Mouse (Mus musculus) heart, embryonic 10.5 days (tissue): ENCODE measurements around the gene Mrpl20. TPM values are rescaled to one million over a fixed set of nuclear protein-coding genes. Genes with fewer than 3 reads are reported as not detected.

ENCODE experiments used
- DNase-seq: peaks from one replicate; pipeline ENCODE4 v3.0.0-alpha.2; 2017; ENCODE audit warnings: low spot score
- H3K27ac ChIP-seq: fragments of 300-500 bp; sonication (generic); 2 replicates; pipeline ENCODE4 v1.5.1; 2016; ENCODE audit warnings: mild to moderate bottlenecking
- H3K27me3 ChIP-seq: fragments of 300-500 bp; sonication (generic); 2 replicates; pipeline ENCODE4 v1.6.1; 2016; ENCODE audit warnings: mild to moderate bottlenecking; ENCODE audit not compliant: poor library complexity, insufficient read depth, severe bottlenecking
- H3K36me3 ChIP-seq: fragments of 300-500 bp; sonication (generic); 2 replicates; pipeline ENCODE4 v1.6.1; 2016; ENCODE audit warnings: mild to moderate bottlenecking, moderate library complexity
- H3K4me1 ChIP-seq: fragments of 300-500 bp; sonication (generic); 2 replicates; pipeline ENCODE4 v1.6.1; 2016; ENCODE audit warnings: mild to moderate bottlenecking
- H3K4me3 ChIP-seq: fragments of 300-500 bp; sonication (generic); 2 replicates; pipeline ENCODE4 v1.5.1; 2016; ENCODE audit warnings: mild to moderate bottlenecking, moderate library complexity
- H3K9me3 ChIP-seq: fragments of 300-500 bp; sonication (generic); 2 replicates; pipeline ENCODE4 v1.6.1; 2016; ENCODE audit warnings: mild to moderate bottlenecking, moderate library complexity
- whole genome bisulfite sequencing: fragments of 180-500 bp; shearing (Covaris S2); methylation state at CpG from one replicate; pipeline ENCODE4 v1.1.7; 2016; 5-methylcytosine and 5-hydroxymethylcytosine counted together
- polyA plus RNA-seq: library from polyadenylated mRNA; unstranded; fragments of >200 nt; fragmentation: Nextera tagmentation; extraction: Ambion mirVana; gene quantifications from 2 replicates; pipeline ENCODE4 v1.2.1, GENCODE M21; 2016

The Mrpl20 gene
- 176 and 226 TPM in 2 replicates for polyA plus RNA-seq

DNA sequence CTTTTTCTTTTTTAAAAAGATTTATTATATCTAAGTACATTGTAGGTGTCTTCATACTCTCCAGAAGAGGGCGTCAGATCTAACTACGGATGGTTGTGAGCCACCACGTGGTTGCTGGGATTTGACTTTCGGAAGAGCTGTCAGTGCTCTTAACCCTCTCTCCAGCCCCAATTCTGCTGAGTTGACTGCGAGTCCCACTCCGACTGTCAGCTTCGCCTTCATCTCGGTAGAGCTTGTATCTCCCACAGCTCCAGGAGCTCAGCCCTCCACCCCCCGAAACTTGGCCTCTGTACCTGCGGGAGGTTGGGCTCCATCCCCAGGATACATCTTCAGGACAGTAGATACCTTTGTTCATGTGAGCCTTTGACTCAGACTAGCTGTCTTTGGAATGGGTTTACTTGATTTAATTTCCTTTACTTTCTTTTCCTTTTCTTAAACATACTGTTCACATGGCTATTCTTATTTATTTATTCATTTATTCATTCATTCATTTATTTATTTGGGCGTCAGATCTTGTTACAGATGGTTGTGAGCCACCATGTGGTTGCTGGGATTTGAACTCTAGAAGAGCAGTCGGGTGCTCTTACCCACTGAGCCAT lies at the start of gene Mrpl20:
Mrpl20 (plus strand) TSS at position 138 of the 599 bp plus-strand sequence.
- DNase-seq, result no peak
- Histone ChIP-seq H3K4me1 (peaks cover 17% of the 10 kb centered on the region), H3K9me3 (no peaks in the 10 kb centered on the region), H3K36me3 (peaks cover 27% of the 10 kb centered on the region), H3K27me3 (no peaks in the 10 kb centered on the region), H3K27ac (peak within 1 kb of the TSS; percentile 89), H3K4me3 (peak within 1 kb of the TSS; percentile 90)
- WGBS, result 6% methylated on average over 12 of the region's 12 CpGs

DNA sequence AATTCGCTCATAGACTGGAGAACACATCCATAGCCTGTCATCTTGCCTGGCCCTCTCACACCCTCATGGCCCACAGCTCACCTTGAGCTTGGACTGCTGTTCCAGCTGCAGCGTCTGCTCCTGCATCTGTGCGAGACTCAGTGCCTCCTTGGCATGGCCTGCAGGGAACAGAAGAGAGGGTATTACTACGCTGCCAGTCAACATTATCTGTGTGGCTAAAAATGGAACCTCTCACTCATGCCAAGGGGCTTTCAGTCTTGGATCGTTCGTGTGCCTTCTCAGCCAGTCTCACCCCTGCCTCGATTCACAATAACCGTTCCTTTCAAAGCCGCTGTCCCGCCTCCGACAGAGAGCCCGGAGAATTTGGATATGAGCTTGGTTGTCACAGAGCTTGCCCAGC lies 45.7 kb upstream of the Mrpl20 start:
- WGBS, result 86% methylated on average over 12 of the region's 12 CpGs
- Histone ChIP-seq H3K27me3 (no peaks in the 10 kb centered on the region), H3K4me3 (no peak overlapping the region), H3K27ac (no peak overlapping the region), H3K4me1 (peaks cover 29% of the 10 kb centered on the region), H3K36me3 (peaks cover 61% of the 10 kb centered on the region), H3K9me3 (no peaks in the 10 kb centered on the region)
- no peak for DNase-seq

DNA sequence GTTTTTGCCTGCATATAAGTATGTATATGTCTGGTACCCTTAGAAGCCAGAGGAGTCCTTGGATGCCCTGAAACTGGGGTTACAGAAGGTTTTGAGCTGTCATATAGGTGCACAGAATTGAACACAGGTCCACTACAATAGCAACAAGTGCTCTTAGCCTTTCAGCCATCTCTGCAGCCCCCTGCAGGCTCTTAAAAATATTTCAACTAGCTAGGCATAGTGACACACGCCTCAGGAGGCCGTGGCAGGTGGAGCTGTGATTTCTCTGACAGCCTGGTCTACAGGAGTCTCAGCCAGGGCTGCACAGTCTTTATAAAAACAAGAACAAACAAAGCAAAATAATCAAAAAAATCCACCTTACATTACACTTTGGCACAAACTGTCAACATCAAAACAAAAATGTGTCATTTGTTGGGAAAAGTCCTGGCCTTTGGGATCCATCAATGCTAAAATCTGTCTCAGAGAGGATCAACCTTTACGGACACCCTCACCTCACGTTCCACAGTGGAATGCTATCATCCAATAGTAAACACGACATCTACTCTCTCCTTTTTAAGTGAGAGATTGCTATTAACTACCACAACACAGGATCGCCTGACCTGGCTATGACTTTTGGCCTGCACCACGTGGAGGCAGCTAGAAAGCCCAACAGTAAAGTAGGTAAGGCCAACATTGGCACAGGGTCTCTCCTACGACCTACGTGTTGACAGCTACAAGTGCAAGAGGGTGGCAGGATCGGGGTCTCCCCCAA lies 42.6 kb upstream of the Mrpl20 start:
- Histone ChIP-seq H3K9me3 (no peaks in the 10 kb centered on the region), H3K4me1 (peaks cover 29% of the 10 kb centered on the region), H3K27me3 (no peaks in the 10 kb centered on the region), H3K4me3 (peak overlapping the region; percentile 77), H3K27ac (peak overlapping the region; percentile 87), H3K36me3 (peaks cover 34% of the 10 kb centered on the region)
- WGBS, result 3% methylated on average over 10 of the region's 10 CpGs
- DNase-seq, result no peak

DNA sequence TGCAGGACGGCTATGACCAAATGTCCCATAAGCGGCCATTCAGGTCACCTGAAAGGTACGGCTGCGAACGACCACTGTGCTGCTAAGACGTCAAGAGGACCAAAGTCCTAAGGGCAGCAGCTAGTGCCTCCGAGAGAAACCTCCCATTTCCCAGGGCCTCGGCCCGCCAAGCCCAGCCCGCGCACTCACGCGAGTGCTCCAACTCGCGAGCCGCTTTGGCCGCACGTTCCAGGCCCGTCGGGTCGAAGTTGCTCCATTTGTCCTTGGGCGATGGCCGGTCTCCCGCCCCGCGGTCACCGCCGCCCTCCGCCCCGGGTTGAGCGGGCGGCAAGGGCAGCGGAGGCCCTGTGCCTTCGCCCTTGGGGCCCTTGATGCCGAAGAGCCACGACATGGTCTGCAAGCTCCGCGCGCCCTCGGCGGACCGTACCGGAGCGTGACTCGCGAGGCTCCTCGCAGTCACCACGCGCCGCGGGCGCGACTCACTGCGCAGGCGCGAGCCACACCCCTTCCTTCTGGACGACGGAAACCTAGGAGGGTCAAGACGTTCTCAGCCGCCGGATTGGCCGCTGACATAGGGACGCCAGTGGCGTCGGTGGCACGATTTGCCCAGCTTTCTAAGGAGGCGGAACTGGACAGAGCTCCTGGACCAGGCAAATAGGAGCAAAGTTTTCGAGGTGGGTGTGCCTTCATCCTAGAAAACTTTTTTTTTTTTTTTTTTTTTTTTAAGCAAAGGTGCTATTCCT lies 41.9 kb upstream of the Mrpl20 start, which contains the start of gene Atad3a:
Atad3a (minus strand) TSS at position 481 of the 743 bp plus-strand sequence.
- DNase-seq, result peak; percentile 98
- Histone ChIP-seq H3K4me1 (peaks cover 29% of the 10 kb centered on the region), H3K9me3 (no peaks in the 10 kb centered on the region), H3K27me3 (no peaks in the 10 kb centered on the region), H3K36me3 (peaks cover 26% of the 10 kb centered on the region), H3K27ac (peak within 1 kb of the TSS; percentile 87), H3K4me3 (peak within 1 kb of the TSS; percentile 77)
- under 1% methylated on average over 68 of the region's 68 CpGs for WGBS

DNA sequence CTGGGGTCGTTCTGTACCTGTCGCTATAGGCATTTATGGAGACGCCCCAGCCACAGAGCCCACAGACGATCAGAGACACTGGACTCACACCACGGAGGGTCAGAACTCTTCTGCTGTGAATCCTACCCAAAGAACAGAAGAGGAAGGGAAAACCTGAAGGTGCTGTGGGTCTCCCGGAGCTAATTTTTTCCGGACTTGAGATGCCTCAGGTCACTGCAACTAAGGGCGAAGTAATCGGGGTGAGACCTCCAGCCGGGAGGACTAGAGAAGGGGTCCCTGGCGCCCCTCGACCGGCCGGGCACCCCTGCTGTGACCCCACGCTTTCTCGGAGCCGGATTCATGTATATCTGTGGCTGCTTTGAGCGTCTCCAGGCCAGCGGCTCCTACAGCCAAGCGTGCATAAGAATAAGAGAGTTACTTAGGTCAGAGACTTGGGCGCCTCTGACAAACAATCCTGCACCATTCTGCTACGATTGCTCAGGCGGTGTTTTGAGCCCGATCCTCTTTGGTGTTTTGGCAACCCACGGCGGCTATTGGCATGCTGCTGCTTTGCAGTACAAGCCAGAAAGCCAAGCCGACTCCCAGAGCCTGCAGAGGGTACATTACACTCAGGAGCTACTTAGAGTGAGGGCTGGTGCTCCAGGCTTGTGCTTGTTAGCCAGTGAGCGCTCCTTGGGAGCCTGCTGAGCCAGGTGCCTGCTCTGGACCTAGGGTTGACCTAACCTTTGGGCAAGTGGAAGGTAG lies 41.1 kb upstream of the Mrpl20 start:
- peak overlapping the region; percentile 87 for H3K27ac ChIP-seq

DNA sequence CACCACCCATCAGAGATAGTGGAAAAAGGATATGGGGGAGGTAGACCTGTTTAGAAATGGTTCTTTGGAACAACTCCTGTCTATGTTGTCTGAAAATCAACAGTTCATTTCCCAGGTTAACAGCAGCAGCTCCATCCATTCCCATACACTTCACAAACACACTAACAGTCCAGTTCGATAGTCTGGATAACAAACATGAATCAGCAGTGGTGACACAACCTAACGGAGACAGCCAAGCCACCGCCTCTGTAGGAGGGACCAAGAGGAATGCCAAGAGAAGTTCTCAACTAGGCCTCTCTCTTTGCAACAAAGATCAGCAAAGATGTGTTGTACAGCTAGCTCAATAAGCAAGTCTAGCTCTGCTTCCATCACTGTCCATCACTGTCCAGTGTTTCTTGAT lies 40.3 kb upstream of the Mrpl20 start:
- WGBS, result 86% methylated on average over 3 of the region's 3 CpGs
- peaks cover 10% of the 10 kb centered on the region; the same call in 1 of the 2 replicates for H3K36me3 ChIP-seq
- H3K4me3 ChIP-seq, result no peak overlapping the region
- DNase-seq, result no peak
- H3K4me1 ChIP-seq, result peaks cover 24% of the 10 kb centered on the region
- no peak overlapping the region for H3K27ac ChIP-seq
- H3K27me3 ChIP-seq, result no peaks in the 10 kb centered on the region
- no peaks in the 10 kb centered on the region for H3K9me3 ChIP-seq

More for the DNA sequence above, 41.1 kb upstream of the Mrpl20 start:
- peaks cover 29% of the 10 kb centered on the region for H3K4me1 ChIP-seq
- no peak for DNase-seq
- H3K9me3 ChIP-seq, result no peaks in the 10 kb centered on the region
- WGBS, result 2% methylated on average over 28 of the region's 28 CpGs
- H3K36me3 ChIP-seq, result peaks cover 19% of the 10 kb centered on the region
- H3K4me3 ChIP-seq, result peak overlapping the region; percentile 77
- H3K27me3 ChIP-seq, result no peaks in the 10 kb centered on the region

DNA sequence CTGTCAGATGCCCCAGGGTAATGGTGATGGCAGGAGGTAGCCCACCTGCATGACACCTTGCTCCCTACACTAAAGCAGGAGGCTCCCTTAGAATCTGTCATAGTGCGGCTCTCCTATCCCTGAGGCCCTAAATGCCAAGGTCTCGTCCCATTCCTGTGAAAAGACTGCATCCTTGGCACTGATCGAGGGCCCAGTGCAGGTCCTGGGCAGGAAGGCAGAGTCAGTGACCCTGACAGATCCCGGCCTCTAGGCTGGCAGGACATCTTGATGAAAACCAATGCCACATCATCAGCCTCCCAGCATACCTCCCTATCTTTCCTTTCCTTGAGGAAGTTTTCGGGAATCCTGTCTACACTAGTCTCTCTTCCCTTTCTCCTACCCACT lies 33.2 kb upstream of the Mrpl20 start:
- Histone ChIP-seq H3K4me3 (peak overlapping the region; percentile 66), H3K36me3 (no peaks in the 10 kb centered on the region), H3K27me3 (peaks cover 40% of the 10 kb centered on the region), H3K4me1 (peaks cover 23% of the 10 kb centered on the region), H3K9me3 (no peaks in the 10 kb centered on the region), H3K27ac (peak overlapping the region; percentile 92)
- WGBS, result 59% methylated on average over 5 of the region's 5 CpGs
- DNase-seq, result no peak

DNA sequence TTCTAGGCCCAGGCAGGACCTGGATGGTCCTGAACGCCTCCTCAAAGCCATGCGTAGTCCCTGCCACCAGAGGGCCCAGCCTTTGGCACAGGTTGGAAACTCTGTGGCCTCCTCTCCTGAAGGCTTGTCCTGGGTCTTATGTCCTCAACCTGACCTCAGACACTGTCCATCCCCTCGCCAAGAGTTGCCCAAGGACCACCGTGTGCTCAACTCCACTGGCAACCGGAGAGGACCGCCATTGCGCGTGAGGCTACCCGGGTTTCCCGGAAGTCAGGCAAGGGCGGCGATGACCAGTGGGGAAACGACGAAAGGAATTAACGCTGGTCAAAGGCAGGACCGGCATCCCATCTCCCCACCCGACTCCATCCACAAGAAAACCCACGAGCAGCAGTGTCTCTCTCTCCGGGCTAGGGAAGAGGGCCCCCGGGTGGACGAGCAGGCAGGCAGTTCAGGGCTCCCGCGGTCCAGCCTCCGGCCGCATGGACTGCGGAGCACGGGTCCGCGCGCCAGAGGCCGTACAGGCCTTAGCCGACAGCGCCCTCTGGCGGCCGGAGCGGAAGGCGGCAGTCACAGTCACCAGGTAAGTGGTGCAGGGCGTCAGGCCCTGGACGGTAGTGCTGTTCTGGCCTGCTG lies 32.7 kb upstream of the Mrpl20 start:
- H3K4me1 ChIP-seq, result peaks cover 29% of the 10 kb centered on the region
- H3K4me3 ChIP-seq, result peak overlapping the region; percentile 66
- no peaks in the 10 kb centered on the region for H3K9me3 ChIP-seq
- H3K27ac ChIP-seq, result peak overlapping the region; percentile 92
- peaks cover 46% of the 10 kb centered on the region for H3K27me3 ChIP-seq
- no peaks in the 10 kb centered on the region for H3K36me3 ChIP-seq
- DNase-seq, result peak; percentile 94
- 0% methylated on average over 39 of the region's 39 CpGs for WGBS

DNA sequence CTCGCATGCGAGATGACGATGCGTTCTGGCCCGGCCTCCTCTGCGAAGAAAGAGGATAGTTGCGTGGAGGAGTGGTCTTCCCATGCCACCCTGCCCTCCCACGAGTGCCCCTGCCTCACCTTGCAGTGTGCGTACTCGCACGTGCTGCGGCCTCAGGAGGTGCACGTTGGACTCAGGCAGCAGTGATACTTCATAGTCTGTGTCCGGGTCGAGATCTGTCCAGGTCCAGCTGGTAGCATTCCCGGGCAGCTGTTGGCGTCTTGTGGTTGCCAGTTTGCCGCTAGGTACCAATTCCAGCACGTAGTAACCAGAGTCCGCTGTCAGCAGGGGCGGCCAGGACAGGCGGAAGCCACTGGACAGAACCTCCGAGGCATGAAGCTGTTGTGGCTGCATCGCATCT lies 32.1 kb upstream of the Mrpl20 start:
- H3K36me3 ChIP-seq, result no peaks in the 10 kb centered on the region
- peaks cover 52% of the 10 kb centered on the region for H3K27me3 ChIP-seq
- WGBS, result 43% methylated on average over 24 of the region's 24 CpGs
- H3K27ac ChIP-seq, result peak overlapping the region; percentile 92
- no peak for DNase-seq
- H3K9me3 ChIP-seq, result no peaks in the 10 kb centered on the region
- peak overlapping the region; percentile 66 for H3K4me3 ChIP-seq
- peaks cover 35% of the 10 kb centered on the region for H3K4me1 ChIP-seq

DNA sequence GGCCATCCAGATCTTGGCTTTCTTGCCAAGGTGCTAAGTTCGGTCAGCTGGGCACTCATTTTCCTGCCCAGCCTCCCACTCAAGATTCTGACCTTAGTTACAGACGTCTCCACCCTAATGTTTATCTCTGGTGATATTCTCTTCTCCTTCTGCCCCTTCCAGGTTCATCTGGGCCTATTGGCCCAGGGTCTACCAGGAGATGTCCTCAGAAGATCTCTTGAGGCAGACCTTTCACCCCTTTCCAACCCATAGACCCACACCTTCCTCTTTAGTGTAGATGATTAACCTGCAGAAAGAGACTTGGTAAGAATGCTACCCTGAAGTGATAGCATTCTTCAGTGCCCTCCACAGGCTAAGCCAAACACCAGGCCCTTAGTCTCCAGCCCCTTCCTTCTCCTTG lies 31.0 kb upstream of the Mrpl20 start:
- Histone ChIP-seq H3K36me3 (no peaks in the 10 kb centered on the region), H3K27me3 (peaks cover 56% of the 10 kb centered on the region)

DNA sequence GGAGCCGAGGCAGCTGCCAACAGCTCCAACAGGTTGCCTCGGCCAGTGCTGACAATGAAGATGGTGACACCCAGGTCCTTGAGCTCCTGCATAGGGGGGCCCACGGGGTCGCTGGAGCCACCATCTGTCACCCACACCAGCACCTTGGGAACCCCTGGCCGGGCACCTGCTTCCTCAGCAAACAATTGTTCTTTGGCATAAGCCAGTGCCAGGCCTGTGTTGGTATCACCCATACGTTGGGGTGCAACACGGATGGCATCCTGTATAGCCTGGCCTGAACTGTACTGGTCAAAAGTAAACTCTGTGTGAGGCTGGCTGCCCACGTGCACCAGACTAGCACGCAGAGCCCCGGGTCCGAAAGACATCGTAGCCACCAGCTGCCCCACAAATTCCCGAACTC lies 29.9 kb upstream of the Mrpl20 start:
- Histone ChIP-seq H3K4me3 (no peak overlapping the region), H3K36me3 (no peaks in the 10 kb centered on the region), H3K9me3 (no peaks in the 10 kb centered on the region), H3K27me3 (peaks cover 56% of the 10 kb centered on the region), H3K27ac (no peak overlapping the region), H3K4me1 (peaks cover 50% of the 10 kb centered on the region)
- DNase-seq, result no peak
- WGBS, result 76% methylated on average over 13 of the region's 13 CpGs

More for the DNA sequence above, 31.0 kb upstream of the Mrpl20 start:
- no peak for DNase-seq
- Histone ChIP-seq H3K4me1 (peaks cover 42% of the 10 kb centered on the region), H3K9me3 (no peaks in the 10 kb centered on the region), H3K4me3 (no peak overlapping the region), H3K27ac (no peak overlapping the region)
- 73% methylated on average over 2 of the region's 2 CpGs for WGBS
